Mouse (Mus musculus): ENCODE results near the gene Smim11.

Smim11 gene

DNA sequence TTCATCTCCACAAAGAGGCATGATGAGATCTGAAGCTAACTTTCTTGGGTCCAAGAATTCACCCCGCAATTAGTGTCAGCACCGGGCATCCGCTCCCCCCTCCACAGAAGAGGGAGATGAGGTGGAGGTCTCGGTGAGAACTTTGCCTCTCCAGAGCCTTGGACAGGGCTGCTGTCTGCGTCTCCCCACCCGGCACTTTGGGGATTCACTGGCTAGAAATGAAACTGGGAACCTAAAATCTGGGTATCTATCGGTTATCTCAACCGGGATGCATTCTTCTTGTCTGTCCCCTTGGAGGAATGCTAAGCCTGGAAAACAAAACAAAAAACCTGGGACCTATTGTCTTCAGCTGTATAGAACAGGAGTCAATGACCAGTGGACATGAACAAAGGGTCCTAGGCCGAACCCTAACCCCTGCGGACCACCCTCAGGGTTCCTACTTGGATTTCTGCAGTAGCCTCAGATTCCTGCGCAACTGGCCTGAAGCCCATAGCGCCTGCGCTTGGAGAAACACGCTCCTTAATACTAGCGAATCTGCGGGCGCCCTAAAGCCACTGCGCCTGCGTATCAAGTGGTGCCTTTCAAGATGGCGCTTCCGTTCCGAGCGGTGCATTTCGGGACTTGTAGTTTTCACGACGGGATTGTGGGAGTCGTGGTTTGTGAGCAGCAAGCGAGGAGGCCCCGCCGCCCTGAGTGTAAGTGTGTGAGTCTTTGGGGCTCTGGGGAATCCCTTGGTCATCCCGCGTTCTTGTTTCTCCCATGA is at the start of gene Smim11:
Smim11 (plus strand) TSS at position 638 of the 763 bp plus-strand sequence.
- peak; percentile 99 for DNase-seq (ENCODE audit: low spot score)

DNA sequence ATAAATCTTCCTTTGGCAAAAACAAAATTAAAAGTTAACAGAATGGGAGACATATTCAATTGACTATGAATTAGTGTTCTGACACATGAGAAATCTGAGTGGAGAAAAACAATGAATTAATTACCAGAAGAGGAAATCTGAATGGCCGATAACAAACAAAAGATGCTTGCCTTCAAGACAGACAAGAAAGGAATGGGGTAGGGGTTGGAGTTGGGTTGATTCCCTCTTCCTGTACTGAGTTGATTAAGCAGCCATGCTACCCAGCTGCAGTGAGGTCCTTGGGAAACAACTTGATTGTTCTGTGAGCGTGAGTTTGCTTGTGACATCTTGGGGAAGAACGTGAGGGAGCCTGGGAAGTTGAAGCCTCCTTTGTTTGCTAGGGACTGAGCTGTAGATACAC is 46.8 kb upstream of the Smim11 start:
- DNase-seq (ENCODE audit: low spot score) = no peak

DNA sequence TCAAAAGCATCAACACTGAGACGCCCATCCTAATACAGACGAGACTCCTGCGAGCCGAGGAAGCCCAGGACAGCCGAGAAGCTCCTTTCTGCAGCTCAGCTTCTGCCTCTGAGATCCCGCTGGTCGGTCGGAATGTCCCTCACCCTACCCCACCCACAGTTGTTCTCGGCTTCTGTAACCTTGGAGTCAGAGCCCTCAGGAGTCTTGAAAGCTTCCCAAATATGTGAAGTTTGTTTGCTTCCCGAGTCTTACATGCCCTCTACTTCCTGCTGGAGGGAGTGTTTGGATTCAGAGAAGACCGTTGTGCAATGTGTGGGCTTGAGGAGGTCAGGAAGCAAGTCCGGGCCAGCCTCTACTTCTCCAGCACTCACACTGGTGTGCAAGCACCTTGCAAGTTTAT is 33.2 kb upstream of the Smim11 start:
- DNase-seq (ENCODE audit: low spot score) = no peak

DNA sequence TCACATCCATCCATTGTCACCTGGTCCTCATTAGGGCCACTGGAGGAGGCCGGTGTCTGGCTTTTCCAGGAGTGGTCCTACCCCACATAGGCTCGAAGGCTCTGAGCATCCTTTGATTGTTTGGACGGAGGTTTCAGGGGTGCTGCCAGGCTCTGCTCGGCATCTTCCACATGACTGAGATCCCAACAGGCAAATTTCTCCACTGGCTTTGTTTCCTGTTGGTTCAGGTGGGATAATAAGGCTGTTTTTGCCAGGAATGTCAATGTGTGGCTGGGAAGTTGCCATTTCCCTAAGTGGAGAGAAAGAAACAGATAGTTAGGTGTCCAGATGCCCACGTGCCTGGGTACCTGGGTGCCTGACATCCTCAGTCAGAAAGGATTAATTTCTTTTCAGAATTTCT is 26.6 kb upstream of the Smim11 start:
- DNase-seq (ENCODE audit: low spot score) = no peak

DNA sequence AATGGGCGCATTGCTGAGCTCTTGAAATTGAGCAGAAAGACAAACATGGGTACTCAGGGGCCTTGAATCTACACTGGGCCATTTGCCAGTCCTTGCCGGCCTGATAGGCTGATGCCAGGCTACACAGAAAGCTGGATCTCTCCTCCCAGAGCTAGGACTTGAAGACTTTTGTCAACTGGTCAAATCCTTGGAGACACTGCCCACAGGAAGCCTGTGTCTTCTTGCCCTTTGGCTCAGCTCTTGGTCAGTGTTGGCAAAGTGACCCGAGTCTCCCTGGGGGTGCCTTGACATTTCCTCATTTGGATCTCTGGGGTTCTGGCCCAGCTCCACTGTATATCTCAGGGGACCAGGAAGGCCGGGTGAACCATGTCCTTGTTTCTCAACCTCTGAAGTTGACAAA is 25.6 kb upstream of the Smim11 start:
- no peak for DNase-seq (ENCODE audit: low spot score)

DNA sequence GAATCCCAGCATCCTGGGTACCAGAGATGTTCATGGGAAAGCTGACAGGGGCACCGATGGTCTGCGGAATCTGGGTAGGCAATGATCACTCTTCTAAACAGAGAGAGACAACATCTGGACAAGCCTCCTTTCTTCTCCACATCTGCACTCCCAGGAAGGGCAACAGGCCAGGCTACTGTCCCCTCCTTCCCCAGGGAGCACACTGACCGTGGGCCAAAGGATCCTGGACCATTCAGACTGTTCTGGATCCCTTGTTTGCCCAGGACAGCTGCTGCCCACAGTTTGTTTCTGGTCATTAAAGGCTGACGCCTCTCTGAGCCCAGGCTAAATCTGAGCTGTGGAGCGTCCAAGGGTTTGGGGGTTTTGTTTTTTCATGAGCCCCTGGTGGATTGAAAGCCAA is 18.4 kb upstream of the Smim11 start:
- no peak for DNase-seq (ENCODE audit: low spot score)

DNA sequence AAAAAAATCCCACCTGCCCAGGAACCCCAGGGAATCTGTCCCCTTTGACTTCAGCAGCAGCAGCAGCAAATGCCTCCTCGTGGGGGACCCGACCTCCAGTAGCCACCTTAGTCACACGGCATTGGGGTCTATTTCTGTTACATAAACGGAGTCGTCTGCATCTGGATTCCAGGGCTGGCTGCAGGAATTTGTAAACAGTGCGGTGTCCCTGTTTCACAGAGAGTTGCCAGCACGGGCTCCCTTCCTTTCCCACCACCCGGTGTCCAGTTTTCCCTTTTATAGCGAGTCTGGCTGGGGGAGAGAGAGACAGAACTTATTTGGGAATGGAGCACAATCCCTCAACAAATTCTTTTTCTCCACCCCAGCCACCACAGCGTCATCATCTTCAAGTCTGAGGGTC is 16.0 kb upstream of the Smim11 start:
- DNase-seq (ENCODE audit: low spot score) = no peak

DNA sequence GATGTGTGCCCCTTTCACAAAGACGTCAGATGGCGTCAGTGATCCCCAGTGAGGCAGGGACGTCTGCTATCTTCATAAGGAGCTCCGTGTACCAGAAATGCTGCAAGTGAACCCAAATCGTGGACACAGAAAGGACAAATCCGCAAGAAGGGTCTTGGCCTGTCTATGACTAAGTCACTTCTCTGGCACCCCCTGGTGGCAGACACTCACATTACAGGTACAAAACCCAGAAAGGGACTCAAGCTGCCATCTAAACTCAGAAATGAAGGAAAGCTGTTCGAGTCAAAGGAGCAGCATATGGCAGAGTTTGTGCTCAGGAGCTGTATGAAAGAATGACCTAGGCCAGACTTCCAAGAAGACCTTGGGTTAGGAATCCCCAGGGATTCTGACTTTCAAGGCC is 14.5 kb upstream of the Smim11 start:
- DNase-seq (ENCODE audit: low spot score) = peak; percentile 90

DNA sequence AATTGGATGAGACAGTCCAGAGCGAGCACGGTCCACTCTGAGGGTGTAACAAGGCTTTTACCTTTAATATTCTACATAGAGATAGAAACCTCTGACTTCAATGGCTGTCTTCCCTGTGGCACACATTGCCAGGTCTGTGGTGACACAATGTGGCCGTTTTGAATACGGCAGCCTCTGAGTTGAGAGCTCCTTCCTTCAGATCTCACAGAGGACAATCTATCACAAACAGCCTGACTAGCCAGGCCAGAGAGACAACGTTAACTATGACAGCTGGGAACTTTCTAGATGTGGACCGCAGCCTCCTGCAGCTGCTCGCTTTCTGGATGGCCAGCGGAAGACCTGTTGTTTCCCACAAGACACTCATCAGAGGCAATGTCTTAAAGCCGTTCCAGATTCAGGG is 12.3 kb upstream of the Smim11 start:
- peak; percentile 35 for DNase-seq (ENCODE audit: low spot score)

DNA sequence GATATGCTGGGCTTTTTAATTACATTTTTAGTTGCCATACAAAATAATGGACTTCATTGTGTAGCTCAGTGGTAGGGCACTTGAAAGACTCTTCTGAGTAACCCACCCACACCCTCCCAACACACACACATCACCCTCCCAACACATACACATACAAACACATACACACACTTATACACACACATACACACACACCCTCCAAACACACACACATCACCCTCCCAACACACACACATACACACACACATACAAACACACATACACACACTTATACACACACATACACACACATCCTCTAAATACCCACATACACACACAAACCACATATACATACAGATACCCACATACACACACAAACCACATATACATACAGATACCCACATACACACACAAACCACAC is 11.0 kb upstream of the Smim11 start:
- no peak for DNase-seq (ENCODE audit: low spot score)

DNA sequence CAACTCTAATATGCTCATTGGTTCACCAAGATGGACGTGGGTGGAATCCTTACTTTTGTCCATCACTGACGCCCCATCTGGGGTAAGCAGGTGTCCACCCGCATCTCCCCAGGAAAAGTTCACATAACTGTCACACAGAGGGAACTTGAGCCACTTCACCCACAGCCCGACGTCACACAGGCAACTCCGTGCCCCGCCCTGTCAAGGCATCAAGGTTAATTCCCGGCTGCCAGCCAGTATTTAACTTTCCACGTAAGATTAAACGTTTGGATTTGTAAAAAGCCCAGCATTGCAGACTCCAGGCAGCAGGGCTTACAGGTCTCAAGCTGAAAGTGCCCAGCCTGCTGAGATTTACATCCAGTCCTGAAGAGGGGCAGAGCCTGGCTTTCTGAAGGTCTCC is 9.0 kb upstream of the Smim11 start, which contains the start of gene Kcne2:
Kcne2 (plus strand) TSS at position 289 of the 400 bp plus-strand sequence.
- no peak for DNase-seq (ENCODE audit: low spot score)

DNA sequence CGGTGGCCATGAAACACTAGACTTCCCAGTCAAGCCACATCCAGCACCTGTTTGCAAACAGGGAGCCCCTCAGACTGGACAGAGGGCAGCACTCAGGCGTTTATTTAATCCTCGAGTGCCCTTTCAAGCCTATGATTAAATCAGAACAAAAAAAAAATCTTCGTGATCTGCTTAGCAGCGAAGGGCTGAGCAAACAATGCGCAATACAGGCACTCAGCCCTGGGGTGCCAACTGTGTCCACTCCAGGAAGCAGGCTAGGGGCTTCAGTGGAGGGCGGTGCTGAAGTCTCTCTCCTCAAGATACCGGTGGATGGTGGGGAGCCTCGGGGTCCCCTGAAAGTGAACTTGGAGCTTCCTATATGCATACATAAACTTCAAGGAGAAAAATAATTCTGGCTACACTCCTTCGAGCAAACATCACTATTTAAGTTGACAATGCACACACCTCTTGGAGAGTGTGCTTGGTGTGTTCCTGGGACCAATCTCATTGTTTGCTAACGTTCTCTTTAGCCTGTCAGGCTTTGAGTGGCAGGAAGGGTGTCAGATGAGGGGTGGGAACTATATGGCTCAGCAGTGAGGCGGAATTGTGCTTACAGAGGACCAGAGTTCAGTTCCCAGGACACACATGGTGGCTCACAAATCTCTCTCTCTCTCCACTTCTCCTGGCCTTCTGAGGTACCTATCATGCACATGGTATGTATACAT is 6.7 kb upstream of the Smim11 start:
- DNase-seq (ENCODE audit: low spot score) = no peak

DNA sequence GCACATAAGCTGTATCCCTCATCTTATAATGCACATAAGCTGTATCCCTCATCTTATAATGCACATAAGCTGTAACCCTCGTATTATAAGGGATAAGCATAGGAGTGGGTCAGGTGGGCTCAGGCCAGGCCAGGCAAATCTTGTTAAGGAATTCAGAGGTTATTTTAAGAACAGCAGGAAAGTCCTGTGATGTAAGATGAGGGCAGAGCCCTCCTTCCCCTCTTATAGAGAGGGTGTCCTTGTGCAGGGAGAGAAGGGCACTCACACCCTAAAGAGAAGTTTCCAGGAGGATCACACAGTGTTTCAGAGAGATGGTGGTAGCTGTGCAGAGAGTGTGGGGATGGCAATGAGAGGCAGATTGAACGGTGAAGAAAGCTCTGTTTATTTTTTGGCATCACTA is 5.8 kb upstream of the Smim11 start:
- DNase-seq (ENCODE audit: low spot score) = no peak

DNA sequence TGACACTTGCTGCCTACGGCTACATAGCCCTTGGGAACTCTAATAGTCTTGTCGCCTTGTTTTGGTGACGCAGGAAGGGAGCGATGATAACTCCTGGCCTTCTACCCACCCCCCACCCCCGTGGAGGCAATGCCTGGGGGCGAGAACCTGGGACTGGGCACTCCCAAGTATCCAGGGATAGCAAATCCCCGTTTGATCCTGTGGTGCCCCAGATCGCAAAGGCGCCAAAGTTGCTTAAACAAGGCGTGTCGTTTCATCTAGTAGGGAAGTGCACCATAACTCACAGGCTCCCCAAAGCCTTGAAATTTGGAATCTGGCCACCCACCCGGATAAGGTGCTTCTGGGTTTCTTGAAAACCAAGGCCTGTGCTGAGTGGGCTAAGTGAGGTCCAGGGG is 323 bp downstream of the Smim11 start:
- DNase-seq (ENCODE audit: low spot score) = peak; percentile 27

DNA sequence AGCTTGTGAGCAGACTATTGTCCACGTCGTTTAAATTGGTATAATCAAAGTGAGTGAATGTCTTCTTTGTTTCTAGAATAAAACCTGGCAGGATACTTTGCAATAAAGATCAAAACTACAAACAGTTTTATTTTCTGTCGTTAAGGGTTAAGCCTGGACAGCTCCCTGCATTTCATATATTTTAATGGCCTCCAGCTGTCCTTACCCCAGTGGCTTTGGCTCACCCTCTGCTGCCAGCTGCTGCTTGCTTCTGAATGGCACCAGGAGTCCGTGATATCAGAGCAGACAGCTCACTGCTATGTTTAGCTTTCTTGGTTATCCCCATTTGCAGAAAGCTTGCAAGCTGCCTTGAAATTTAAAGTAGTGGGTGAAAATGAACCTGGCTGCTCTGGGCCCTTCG is 903 bp downstream of the Smim11 start:
- no peak for DNase-seq (ENCODE audit: low spot score)

DNA sequence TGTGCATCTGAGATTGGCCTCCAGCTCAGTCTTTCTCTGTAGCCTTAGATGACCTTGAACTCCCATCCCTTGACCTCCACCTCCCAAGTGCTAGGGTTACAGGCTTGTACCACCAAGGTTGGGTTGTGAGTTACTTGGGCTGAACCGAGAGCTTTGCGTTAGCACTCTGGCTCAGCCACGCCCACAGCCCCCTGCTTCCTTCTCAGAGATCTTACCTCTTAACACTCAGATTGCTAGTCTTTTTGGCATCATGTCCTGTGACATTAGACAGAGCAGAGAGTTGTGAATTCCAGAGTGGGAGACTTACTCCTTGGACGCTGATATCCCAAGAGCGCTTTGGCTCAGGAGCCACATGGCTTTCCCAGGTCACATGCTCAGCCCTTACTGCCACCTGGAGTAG is 1.4 kb downstream of the Smim11 start:
- no peak for DNase-seq (ENCODE audit: low spot score)

DNA sequence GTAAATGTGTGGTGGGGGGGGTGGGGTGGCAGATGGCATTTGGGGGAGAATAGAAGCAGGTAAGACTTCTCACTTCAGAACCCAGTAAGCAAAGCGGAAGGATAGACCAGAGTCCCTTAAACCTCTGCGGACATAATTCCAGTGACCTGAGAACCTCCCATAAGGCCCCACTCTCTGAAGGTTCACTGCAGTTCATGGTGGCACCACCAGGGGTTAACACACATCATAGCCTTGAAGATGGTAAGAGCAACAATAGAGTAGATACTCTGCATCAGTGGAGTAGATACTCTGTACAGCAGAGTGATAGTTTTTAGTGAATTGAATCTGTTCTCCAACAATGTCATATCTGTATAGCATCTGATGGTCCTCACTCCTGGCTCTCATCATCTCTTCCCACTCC is 4.4 kb downstream of the Smim11 start:
- no peak for DNase-seq (ENCODE audit: low spot score)

DNA sequence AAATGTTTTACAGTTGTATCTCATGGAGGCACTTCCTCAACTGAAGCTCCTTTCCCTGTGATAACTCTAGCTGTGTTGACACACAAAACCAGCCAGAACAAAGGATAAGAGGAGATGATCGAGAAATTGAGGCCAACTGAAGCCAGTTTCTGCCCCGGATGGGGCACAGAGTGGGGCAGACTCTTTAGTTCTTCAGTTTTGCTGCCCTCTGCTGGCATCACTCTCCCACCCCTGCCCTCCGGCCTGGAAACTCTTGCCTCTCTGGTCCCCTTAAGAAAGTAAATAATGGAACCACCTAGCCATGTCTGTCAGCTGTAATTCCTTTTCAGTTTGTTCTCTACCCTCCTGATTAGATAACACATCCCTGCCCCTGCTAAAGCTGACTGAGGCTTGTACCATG is 6.9 kb downstream of the Smim11 start:
- no peak for DNase-seq (ENCODE audit: low spot score)

DNA sequence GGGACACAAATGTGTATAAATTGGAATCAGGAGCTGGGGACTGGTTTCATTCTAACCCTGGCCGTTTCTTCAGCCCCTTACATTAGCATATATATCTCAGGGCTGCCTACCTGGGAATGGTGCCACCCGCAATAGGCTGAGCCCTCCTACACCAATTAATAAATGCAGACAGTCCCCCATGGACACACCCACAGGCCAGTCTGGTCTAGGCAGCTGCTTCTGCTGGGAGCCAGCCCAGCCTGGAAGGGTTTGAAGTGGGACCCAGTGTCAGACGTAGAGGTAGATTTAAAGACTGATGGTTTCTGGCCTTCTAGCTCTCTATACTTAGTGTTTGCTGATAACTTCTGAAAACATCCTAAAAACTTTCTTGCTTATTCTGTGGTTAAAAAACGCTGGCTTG is 8.0 kb downstream of the Smim11 start:
- DNase-seq (ENCODE audit: low spot score) = no peak

DNA sequence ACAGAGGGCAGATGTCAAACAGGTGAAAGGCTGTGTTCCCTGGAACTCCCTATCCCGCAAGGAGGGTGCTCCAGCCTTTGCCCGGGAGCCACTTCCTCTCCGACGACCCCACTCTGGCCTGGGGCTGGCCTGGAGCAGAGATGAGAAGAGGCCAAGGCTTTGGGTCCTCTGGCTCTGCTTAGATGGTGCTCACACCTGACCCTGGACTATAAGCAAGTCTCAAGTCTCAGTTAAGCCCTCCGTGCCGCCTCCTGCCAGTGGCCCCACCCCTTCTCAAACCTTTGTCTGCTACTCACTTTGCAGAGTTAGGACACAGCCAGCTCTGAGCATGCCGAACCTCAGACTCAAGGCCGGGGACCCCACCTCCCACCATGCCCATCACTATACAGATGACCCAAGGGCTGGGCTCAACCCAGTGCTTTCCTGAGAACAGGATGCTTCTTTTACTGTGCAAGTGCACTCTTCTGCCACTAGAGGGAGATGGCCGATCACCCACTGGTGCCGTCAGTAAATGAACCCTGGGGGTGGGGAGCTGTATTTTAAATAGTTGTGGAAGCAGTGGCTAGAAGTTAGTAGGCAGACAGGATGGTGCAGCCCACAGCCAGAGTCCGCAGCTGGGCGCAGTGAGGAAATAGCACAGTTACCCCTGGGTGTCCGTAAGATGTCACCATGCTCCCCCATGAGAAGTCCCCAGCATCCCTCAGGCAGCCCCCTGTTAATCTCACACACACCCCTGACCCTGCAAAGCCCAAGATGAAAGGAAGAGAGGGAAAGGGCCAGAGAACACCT is 13.1 kb downstream of the Smim11 start:
- peak; percentile 83 for DNase-seq (ENCODE audit: low spot score)

DNA sequence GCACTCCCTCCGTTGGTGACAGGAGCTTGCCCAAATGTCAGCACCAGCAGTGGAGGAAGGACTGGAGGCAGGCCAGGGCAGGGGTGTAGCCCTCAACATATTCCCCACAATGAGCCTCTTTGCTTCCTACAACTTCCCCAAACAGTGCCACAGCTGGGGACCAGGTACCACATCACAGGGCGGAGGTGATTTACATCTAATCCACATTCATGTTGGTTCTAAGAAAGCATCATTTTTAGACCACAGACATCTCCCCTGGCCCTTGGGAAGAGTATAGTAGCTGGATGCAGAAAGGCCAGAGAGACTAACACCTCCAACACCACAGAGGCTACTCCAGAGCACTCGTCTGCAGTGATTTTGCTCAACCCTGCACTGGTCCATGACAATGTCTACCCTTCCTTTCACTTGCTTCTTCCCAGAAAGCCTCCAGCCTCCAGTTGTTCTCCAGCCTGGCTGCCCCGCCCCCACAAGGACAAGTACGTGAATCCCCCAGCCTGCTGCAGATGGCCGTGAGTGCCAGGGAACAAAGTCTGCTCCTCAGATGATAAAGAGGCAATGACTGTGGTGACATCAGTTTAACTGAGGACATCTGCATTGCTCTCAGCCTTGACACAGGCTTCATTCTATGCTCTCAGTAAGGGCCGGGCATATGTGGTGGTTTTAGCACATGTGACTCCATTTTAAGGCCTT is 15.1 kb downstream of the Smim11 start:
- no peak for DNase-seq (ENCODE audit: low spot score)

DNA sequence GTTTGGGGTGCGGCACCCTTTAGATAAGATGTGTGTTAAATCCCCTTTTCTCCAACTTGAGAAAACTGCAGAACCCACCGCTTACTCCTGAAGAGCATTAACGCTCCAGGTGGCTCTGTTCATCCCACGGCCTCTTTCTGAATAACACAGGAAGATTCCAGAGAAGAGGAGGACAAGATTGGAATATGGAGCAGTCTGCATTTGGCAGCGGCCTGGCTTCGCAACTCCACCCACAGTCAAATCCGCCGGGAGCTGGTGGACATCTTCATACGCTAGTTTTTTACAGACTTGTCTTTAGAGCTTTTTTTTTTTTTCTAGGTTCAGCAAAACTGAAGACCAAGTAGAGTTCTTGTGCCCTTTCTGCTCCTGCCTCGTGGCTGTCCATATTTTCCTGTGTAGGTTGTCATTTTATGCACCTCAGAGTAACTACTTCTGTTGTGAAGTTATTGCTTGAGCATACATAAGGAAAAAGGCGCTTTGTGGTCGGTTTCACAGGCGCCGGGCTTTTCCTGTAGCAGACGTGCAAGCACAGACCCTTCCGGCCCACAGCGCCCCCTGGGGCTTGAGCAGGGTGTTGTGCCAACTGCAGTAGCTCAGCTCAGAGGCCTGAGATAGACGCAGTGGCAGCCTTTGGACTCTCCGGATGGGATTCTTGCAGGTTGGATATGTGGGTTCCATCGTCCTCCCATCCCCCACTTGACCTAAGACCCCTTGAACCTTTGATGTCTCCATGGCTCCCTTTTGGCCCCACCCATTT is 18.4 kb downstream of the Smim11 start:
- DNase-seq (ENCODE audit: low spot score) = peak; percentile 55
